Mouse (Mus musculus): Measurements from ENCODE around the gene Vnn1. TPM values are rescaled to one million over a fixed set of nuclear protein-coding genes. Genes with fewer than 3 reads are reported as not detected.

Vnn1 gene
- total and polyA plus RNA-seq, 3 experiments = not detected

GRCm38 (mm10) chr10:23948026-23948425 is 53.5 kb downstream of the Vnn1 start:
- TF ChIP-seq EP300 (IDR thresholded peaks at IDR 0.05; ENCODE audit: low read length) (no peak), MYC (IDR thresholded peaks at IDR 0.05; ENCODE audit: low read depth, low read length) (peak; percentile 52; the same call in 1 of the 2 replicates), IRF4 (IDR thresholded peaks at IDR 0.05; ENCODE audit: low read depth, low read length) (no peak), MXI1 (IDR thresholded peaks at IDR 0.05; ENCODE audit: low read depth, low read length) (no peak), MAX (IDR thresholded peaks at IDR 0.05; ENCODE audit: low read length) (no peak)
- no peaks in the 10 kb centered on the region for H3K79me2 ChIP-seq (replicated peaks; ENCODE audit: control insufficient read depth, extremely low read depth, insufficient read depth, poor library complexity, severe bottlenecking)
- no peaks in the 10 kb centered on the region for H3K9me3 ChIP-seq (replicated peaks; ENCODE audit: low read length)
- H3K36me3 ChIP-seq (replicated peaks in 1 of 2; ENCODE audit: control insufficient read depth in 1 of 2, insufficient read depth in 1 of 2, low read length in 1 of 2) = no peaks in the 10 kb centered on the region
- H3K4me3 ChIP-seq (replicated peaks in 1 of 3; ENCODE audit: low read depth in 2 of 3, low read length in 2 of 3, poor library complexity in 1 of 3) = no peak overlapping the region
- no peaks in the 10 kb centered on the region for H3K27me3 ChIP-seq (replicated peaks)
- no peak for DNase-seq (ENCODE audit: extremely low read depth)
- dilution Hi-C loops (cut with MboI; ENCODE audit: extremely low pct_ligation_motif_present, extremely low pct_unique_long_range_greater_than_20kb, low sequenced_read_pairs) (no loop called here), in situ Hi-C loops (cut with MboI; ENCODE audit: low pct_ligation_motif_present, low pct_unique_long_range_greater_than_20kb, low sequenced_read_pairs) (no loop called here)
- no peak overlapping the region for H3K27ac ChIP-seq (ENCODE audit: insufficient read depth, low read depth)
- no peak overlapping the region for H3K9ac ChIP-seq (ENCODE audit: insufficient read depth, low read depth)
- H3K4me1 ChIP-seq (ENCODE audit: control insufficient read depth in 1 of 2, insufficient read depth in 2 of 2) = peaks cover 0 to 8% of the 10 kb centered on the region in 2 experiments; a peak in 1 of 4 replicates
- 0 out of 2 replicates have a peak overlapping the region, but pooled peaks have one; percentile 26 for H3K4me2 ChIP-seq (ENCODE audit: insufficient read depth, low read depth, poor library complexity, severe bottlenecking)

- DNase-seq (ENCODE audit: extremely low read depth) = no peak
- no peak within 1 kb of the TSS for H3K4me3 ChIP-seq (replicated peaks in 1 of 3; ENCODE audit: low read depth in 2 of 3, low read length in 2 of 3, poor library complexity in 1 of 3)
- H3K27ac ChIP-seq (ENCODE audit: insufficient read depth, low read depth) = no peak within 1 kb of the TSS
- H3K4me2 ChIP-seq (ENCODE audit: insufficient read depth, low read depth, poor library complexity, severe bottlenecking) = no peak within 1 kb of the TSS; the same call in 1 of the 2 replicates
- no peaks in the 10 kb centered on the region for H3K27me3 ChIP-seq (replicated peaks)
- H3K9ac ChIP-seq (ENCODE audit: insufficient read depth, low read depth) = no peak within 1 kb of the TSS
- TF ChIP-seq POLR2AphosphoS2 (IDR thresholded peaks at IDR 0.05; ENCODE audit: low read depth, low read length) = no peak
- dilution Hi-C loops (cut with MboI; ENCODE audit: extremely low pct_ligation_motif_present, extremely low pct_unique_long_range_greater_than_20kb, low sequenced_read_pairs) (no loop called here), in situ Hi-C loops (cut with MboI; ENCODE audit: low pct_ligation_motif_present, low pct_unique_long_range_greater_than_20kb, low sequenced_read_pairs) (loop anchor here (25.0 kb wide), 1 partner anchor 363 kb away; no protein-coding TSS in a partner anchor)
- H3K9me3 ChIP-seq (replicated peaks; ENCODE audit: low read length) = no peaks in the 10 kb centered on the region
- no peaks in the 10 kb centered on the region for H3K79me2 ChIP-seq (replicated peaks; ENCODE audit: control insufficient read depth, extremely low read depth, insufficient read depth, poor library complexity, severe bottlenecking)
- H3K4me1 ChIP-seq (ENCODE audit: control insufficient read depth in 1 of 2, insufficient read depth in 2 of 2) = peaks cover 0 to 8% of the 10 kb centered on the region in 2 experiments; a peak in 1 of 4 replicates
- H3K36me3 ChIP-seq (replicated peaks in 1 of 2; ENCODE audit: control insufficient read depth in 1 of 2, insufficient read depth in 1 of 2, low read length in 1 of 2) = no peaks in the 10 kb centered on the region
These were observed 55.1 kb downstream of the Vnn1 start, which contains the start of gene Taar3 for GRCm38 (mm10) chr10:23949508-23950005. Gene Taar3 (plus strand): TSS chr10:23949558.

DNA sequence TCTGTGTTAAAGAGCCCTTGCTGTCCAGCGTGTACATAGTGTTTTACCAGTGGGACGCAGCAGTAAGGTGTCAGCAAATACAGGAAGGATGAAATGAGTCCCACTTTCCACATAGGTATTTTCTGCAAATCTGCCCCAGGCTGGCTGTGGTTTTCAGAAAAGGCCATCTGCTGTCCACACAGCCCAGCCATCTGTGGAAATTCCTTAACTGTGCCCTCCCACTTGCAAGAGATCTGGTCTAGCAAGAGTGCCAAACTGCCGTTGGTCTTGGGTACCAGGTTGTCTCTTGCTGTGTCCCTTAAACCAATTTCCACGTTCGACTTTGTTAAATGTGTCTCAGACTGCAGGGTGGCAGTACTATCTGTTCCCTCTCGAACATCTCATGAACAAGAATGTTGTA is 57.2 kb downstream of the Vnn1 start:
- dilution Hi-C loops (cut with MboI; ENCODE audit: extremely low pct_ligation_motif_present, extremely low pct_unique_long_range_greater_than_20kb, low sequenced_read_pairs) = no loop called here
- in situ Hi-C loops (cut with MboI; ENCODE audit: low pct_ligation_motif_present, low pct_unique_long_range_greater_than_20kb, low sequenced_read_pairs) = loop anchor here (25.0 kb wide), 1 partner anchor 361 kb away; no protein-coding TSS in a partner anchor

More for the DNA sequence above, 57.2 kb downstream of the Vnn1 start:
- Histone ChIP-seq H3K4me2 (ENCODE audit: insufficient read depth, low read depth, poor library complexity, severe bottlenecking) (no peak overlapping the region), H3K4me1 (ENCODE audit: control insufficient read depth in 1 of 2, insufficient read depth in 2 of 2) (peaks cover 0 to 8% of the 10 kb centered on the region in 2 experiments; a peak in 1 of 4 replicates), H3K9me3 (replicated peaks; ENCODE audit: low read length) (no peaks in the 10 kb centered on the region), H3K27ac (ENCODE audit: insufficient read depth, low read depth) (no peak overlapping the region), H3K27me3 (replicated peaks) (no peaks in the 10 kb centered on the region), H3K79me2 (replicated peaks; ENCODE audit: control insufficient read depth, extremely low read depth, insufficient read depth, poor library complexity, severe bottlenecking) (no peaks in the 10 kb centered on the region), H3K4me3 (replicated peaks in 1 of 3; ENCODE audit: low read depth in 2 of 3, low read length in 2 of 3, poor library complexity in 1 of 3) (no peak overlapping the region), H3K36me3 (replicated peaks in 1 of 2; ENCODE audit: control insufficient read depth in 1 of 2, insufficient read depth in 1 of 2, low read length in 1 of 2) (no peaks in the 10 kb centered on the region), H3K9ac (ENCODE audit: insufficient read depth, low read depth) (no peak overlapping the region)
- TF ChIP-seq MEF2A (IDR thresholded peaks at IDR 0.05; ENCODE audit: borderline replicate concordance, low read depth, low read length) (no peak), EP300 (IDR thresholded peaks at IDR 0.05; ENCODE audit: low read length) (0 out of 2 replicates have a peak, but pooled peaks have one; percentile 32), CHD2 (IDR thresholded peaks at IDR 0.05; ENCODE audit: low read length) (no peak), ZC3H11A (IDR thresholded peaks at IDR 0.05; ENCODE audit: low read depth, low read length) (no peak), RAD21 (IDR thresholded peaks at IDR 0.05; ENCODE audit: low read depth, low read length) (no peak)
- DNase-seq (ENCODE audit: extremely low read depth) = no peak

Other genes with a start within 250 kb of the Vnn1 start
- 5,116 and 5,207 TPM in 2 replicates for gene Rps12, start 107.4 kb upstream of the Vnn1 start, total RNA-seq (2012; rRNA removed)
- gene Rps12, start 107.4 kb upstream of the Vnn1 start, total RNA-seq (2014; rRNA removed) = 4,147 and 4,213 TPM in 2 replicates
- 140 and 211 TPM in 2 replicates for gene Rps12, start 107.4 kb upstream of the Vnn1 start, polyA plus RNA-seq (2012; ENCODE audit: insufficient read length, low read depth)
- gene Slc18b1, start 97.7 kb upstream of the Vnn1 start, total RNA-seq (2012; rRNA removed) = not detected in 2 replicates
- gene Slc18b1, start 97.7 kb upstream of the Vnn1 start, total RNA-seq (2014; rRNA removed) = not detected in 2 replicates
- gene Slc18b1, start 97.7 kb upstream of the Vnn1 start, polyA plus RNA-seq (2012; ENCODE audit: insufficient read length, low read depth) = 0.18 TPM in 1 of 2 replicates, not detected in the other
- not detected in 2 replicates for gene Vnn3, start 43.2 kb upstream of the Vnn1 start, total RNA-seq (2012; rRNA removed)
- gene Vnn3, start 43.2 kb upstream of the Vnn1 start, total RNA-seq (2014; rRNA removed) = not detected in 2 replicates
- not detected in 2 replicates for gene Vnn3, start 43.2 kb upstream of the Vnn1 start, polyA plus RNA-seq (2012; ENCODE audit: insufficient read length, low read depth)
- gene Taar1, start 25.7 kb downstream of the Vnn1 start, total RNA-seq (2012; rRNA removed) = not detected in 2 replicates
- not detected in 2 replicates for gene Taar1, start 25.7 kb downstream of the Vnn1 start, total RNA-seq (2014; rRNA removed)
- not detected in 2 replicates for gene Taar1, start 25.7 kb downstream of the Vnn1 start, polyA plus RNA-seq (2012; ENCODE audit: insufficient read length, low read depth)
- gene Taar2, start 43.9 kb downstream of the Vnn1 start, total RNA-seq (2012; rRNA removed) = not detected in 2 replicates
- gene Taar2, start 43.9 kb downstream of the Vnn1 start, total RNA-seq (2014; rRNA removed) = not detected in 2 replicates
- not detected in 2 replicates for gene Taar2, start 43.9 kb downstream of the Vnn1 start, polyA plus RNA-seq (2012; ENCODE audit: insufficient read length, low read depth)
- not detected in 2 replicates for gene Taar3, start 54.9 kb downstream of the Vnn1 start, total RNA-seq (2012; rRNA removed)
- gene Taar3, start 54.9 kb downstream of the Vnn1 start, total RNA-seq (2014; rRNA removed) = not detected in 2 replicates
- not detected in 2 replicates for gene Taar3, start 54.9 kb downstream of the Vnn1 start, polyA plus RNA-seq (2012; ENCODE audit: insufficient read length, low read depth)
- gene Taar4, start 65.8 kb downstream of the Vnn1 start, total RNA-seq (2012; rRNA removed) = not detected in 2 replicates
- not detected in 2 replicates for gene Taar4, start 65.8 kb downstream of the Vnn1 start, total RNA-seq (2014; rRNA removed)
- gene Taar4, start 65.8 kb downstream of the Vnn1 start, polyA plus RNA-seq (2012; ENCODE audit: insufficient read length, low read depth) = not detected in 2 replicates
- gene Taar5, start 76.0 kb downstream of the Vnn1 start, total RNA-seq (2012; rRNA removed) = not detected in 2 replicates
- not detected in 2 replicates for gene Taar5, start 76.0 kb downstream of the Vnn1 start, total RNA-seq (2014; rRNA removed)
- not detected in 2 replicates for gene Taar5, start 76.0 kb downstream of the Vnn1 start, polyA plus RNA-seq (2012; ENCODE audit: insufficient read length, low read depth)
- not detected in 2 replicates for gene Taar6, start 91.0 kb downstream of the Vnn1 start, total RNA-seq (2012; rRNA removed)
- not detected in 2 replicates for gene Taar6, start 91.0 kb downstream of the Vnn1 start, total RNA-seq (2014; rRNA removed)
- gene Taar6, start 91.0 kb downstream of the Vnn1 start, polyA plus RNA-seq (2012; ENCODE audit: insufficient read length, low read depth) = not detected in 2 replicates
- not detected in 2 replicates for gene Taar7a, start 98.8 kb downstream of the Vnn1 start, total RNA-seq (2012; rRNA removed)
- not detected in 2 replicates for gene Taar7a, start 98.8 kb downstream of the Vnn1 start, total RNA-seq (2014; rRNA removed)
- gene Taar7a, start 98.8 kb downstream of the Vnn1 start, polyA plus RNA-seq (2012; ENCODE audit: insufficient read length, low read depth) = not detected in 2 replicates
- gene Taar7b, start 105.3 kb downstream of the Vnn1 start, total RNA-seq (2012; rRNA removed) = not detected in 2 replicates
- not detected in 2 replicates for gene Taar7b, start 105.3 kb downstream of the Vnn1 start, total RNA-seq (2014; rRNA removed)
- gene Taar7b, start 105.3 kb downstream of the Vnn1 start, polyA plus RNA-seq (2012; ENCODE audit: insufficient read length, low read depth) = not detected in 2 replicates
- gene Taar7d, start 132.5 kb downstream of the Vnn1 start, total RNA-seq (2012; rRNA removed) = not detected in 2 replicates
- not detected in 2 replicates for gene Taar7d, start 132.5 kb downstream of the Vnn1 start, total RNA-seq (2014; rRNA removed)
- gene Taar7d, start 132.5 kb downstream of the Vnn1 start, polyA plus RNA-seq (2012; ENCODE audit: insufficient read length, low read depth) = not detected in 2 replicates
- not detected in 2 replicates for gene Taar7e, start 142.9 kb downstream of the Vnn1 start, total RNA-seq (2012; rRNA removed)
- not detected in 2 replicates for gene Taar7e, start 142.9 kb downstream of the Vnn1 start, total RNA-seq (2014; rRNA removed)
- gene Taar7e, start 142.9 kb downstream of the Vnn1 start, polyA plus RNA-seq (2012; ENCODE audit: insufficient read length, low read depth) = not detected in 2 replicates
- not detected in 2 replicates for gene Taar7f, start 154.8 kb downstream of the Vnn1 start, total RNA-seq (2012; rRNA removed)
- gene Taar7f, start 154.8 kb downstream of the Vnn1 start, total RNA-seq (2014; rRNA removed) = not detected in 2 replicates
- not detected in 2 replicates for gene Taar7f, start 154.8 kb downstream of the Vnn1 start, polyA plus RNA-seq (2012; ENCODE audit: insufficient read length, low read depth)
- gene Taar8a, start 181.8 kb downstream of the Vnn1 start, total RNA-seq (2012; rRNA removed) = not detected in 2 replicates
- not detected in 2 replicates for gene Taar8a, start 181.8 kb downstream of the Vnn1 start, total RNA-seq (2014; rRNA removed)
- gene Taar8a, start 181.8 kb downstream of the Vnn1 start, polyA plus RNA-seq (2012; ENCODE audit: insufficient read length, low read depth) = not detected in 2 replicates
- gene Taar8b, start 197.6 kb downstream of the Vnn1 start, total RNA-seq (2012; rRNA removed) = not detected in 2 replicates
- gene Taar8b, start 197.6 kb downstream of the Vnn1 start, total RNA-seq (2014; rRNA removed) = not detected in 2 replicates
- gene Taar8b, start 197.6 kb downstream of the Vnn1 start, polyA plus RNA-seq (2012; ENCODE audit: insufficient read length, low read depth) = not detected in 2 replicates
- not detected in 2 replicates for gene Taar8c, start 207.2 kb downstream of the Vnn1 start, total RNA-seq (2012; rRNA removed)
- gene Taar8c, start 207.2 kb downstream of the Vnn1 start, total RNA-seq (2014; rRNA removed) = not detected in 2 replicates
- not detected in 2 replicates for gene Taar8c, start 207.2 kb downstream of the Vnn1 start, polyA plus RNA-seq (2012; ENCODE audit: insufficient read length, low read depth)
- not detected in 2 replicates for gene Taar9, start 214.8 kb downstream of the Vnn1 start, total RNA-seq (2012; rRNA removed)
- not detected in 2 replicates for gene Taar9, start 214.8 kb downstream of the Vnn1 start, total RNA-seq (2014; rRNA removed)
- gene Taar9, start 214.8 kb downstream of the Vnn1 start, polyA plus RNA-seq (2012; ENCODE audit: insufficient read length, low read depth) = not detected in 2 replicates

All from CH12.LX (cell line).